Mouse (Mus musculus) layer of hippocampus, adult 2 months (tissue): Measurements from ENCODE around the gene Dnajc22. TPM values are rescaled to one million over a fixed set of nuclear protein-coding genes. Genes with fewer than 3 reads are reported as not detected.

Source experiments
- DNase-seq, 2 experiments: peaks; one replicate each; pipeline ENCODE4 v3.0.0; 2022; ENCODE audit warnings: low spot score in 2 of 2
- H3K27ac ChIP-seq: fragments of 200-600 bp; 2 replicates; pipeline ENCODE4 v1.8.1; 2022
- H3K4me3 ChIP-seq: fragments of 200-600 bp; 2 replicates; pipeline ENCODE4 v1.8.1; 2022; ENCODE audit warnings: mild to moderate bottlenecking
- CTCF ChIP-seq: fragments of 200-600 bp; conservative IDR thresholded peaks from 2 replicates; pipeline ENCODE4 v1.8.1; 2022; ENCODE audit warnings: antibody characterized with exemption, mild to moderate bottlenecking, moderate library complexity
- total RNA-seq, 2 experiments: library from RNA; stranded (reverse); gene quantifications; 2 replicates each; pipeline ENCODE4 v1.2.3; 2021

Gene Dnajc22
- total RNA-seq, 2 experiments from 2014 or later, result 0.31 TPM; not detected in 1

DNA sequence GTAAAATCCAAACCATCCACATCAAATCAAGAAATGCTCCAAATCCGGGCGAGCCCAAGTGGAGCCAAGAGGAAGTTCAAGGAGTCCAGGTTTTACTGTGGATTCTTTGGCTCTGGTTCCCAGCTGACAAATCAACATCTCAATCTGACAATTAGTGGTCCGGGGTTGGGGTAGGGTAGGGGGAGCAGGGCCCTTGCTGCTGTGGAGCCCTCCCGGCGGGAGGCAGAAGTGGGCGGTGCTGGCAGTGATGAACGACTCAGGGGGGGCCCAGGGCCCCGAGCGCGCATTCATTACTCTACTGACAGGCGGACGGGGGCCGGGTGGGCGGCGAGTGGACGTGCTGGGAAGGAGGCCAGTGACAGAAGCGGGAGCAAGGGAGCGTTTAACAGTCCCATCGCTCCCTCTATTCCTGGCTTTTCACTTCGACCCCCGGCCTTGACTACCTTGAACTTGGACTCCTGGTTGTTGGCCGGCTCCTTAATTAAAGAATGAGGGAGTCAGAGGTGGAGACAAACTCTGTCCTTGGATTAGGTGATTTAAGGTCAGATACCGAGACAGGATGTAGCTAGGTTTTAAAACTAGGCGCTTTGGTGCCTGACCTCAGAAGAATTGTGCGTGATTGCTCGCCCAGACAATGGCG, 1.8 kb downstream of the Dnajc22 start:
- Histone ChIP-seq H3K4me3 (no peak overlapping the region), H3K27ac (no peak overlapping the region)
- TF ChIP-seq CTCF, result peak; percentile 17; the same call in 1 of the 2 replicates
- no peak for DNase-seq

DNA sequence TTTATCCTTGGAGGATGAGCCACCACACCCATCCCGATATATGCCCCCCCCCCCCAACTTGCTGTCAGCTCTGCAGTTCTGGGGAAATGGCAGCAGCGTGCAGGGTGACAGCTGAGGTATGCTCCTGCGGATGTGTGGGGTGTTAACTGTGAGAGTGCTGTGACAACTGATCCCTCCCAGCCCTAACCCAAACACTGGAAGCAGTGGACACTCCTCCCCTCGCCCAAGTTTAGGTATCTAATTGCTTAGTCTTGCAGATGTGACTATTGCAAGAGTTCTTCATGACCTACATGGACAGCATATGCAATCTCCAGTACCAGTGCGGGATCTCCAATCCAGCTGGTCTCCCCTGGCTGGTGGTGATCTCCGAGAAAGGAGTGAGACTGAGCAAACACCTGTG, 2.4 kb downstream of the Dnajc22 start:
- H3K4me3 ChIP-seq, result no peak overlapping the region
- H3K27ac ChIP-seq, result no peak overlapping the region
- no peak for DNase-seq
- TF ChIP-seq CTCF, result no peak

- no peak for TF ChIP-seq CTCF
- DNase-seq, result no peak
- H3K4me3 ChIP-seq, result peak overlapping the region; percentile 42; the same call in 1 of the 2 replicates
- H3K27ac ChIP-seq, result no peak overlapping the region
Observed at GRCm38 (mm10) chr15:99096061-99096793, 3.3 kb downstream of the Dnajc22 start.

- DNase-seq, result no peak
- no peak overlapping the region for H3K27ac ChIP-seq
- H3K4me3 ChIP-seq, result peak overlapping the region; percentile 42
- TF ChIP-seq CTCF, result no peak
Observed at GRCm38 (mm10) chr15:99096831-99097500, 4.0 kb downstream of the Dnajc22 start.

- no peak for TF ChIP-seq CTCF
- no peak overlapping the region for H3K27ac ChIP-seq
- H3K4me3 ChIP-seq, result peak overlapping the region; percentile 43
- DNase-seq, result no peak
Observed at GRCm38 (mm10) chr15:99097840-99098492, 5.0 kb downstream of the Dnajc22 start.

- Histone ChIP-seq H3K4me3 (peak overlapping the region; percentile 43; the same call in 1 of the 2 replicates), H3K27ac (no peak overlapping the region)
- no peak for DNase-seq
- no peak for TF ChIP-seq CTCF
Observed at GRCm38 (mm10) chr15:99098493-99098861, 5.5 kb downstream of the Dnajc22 start.

DNA sequence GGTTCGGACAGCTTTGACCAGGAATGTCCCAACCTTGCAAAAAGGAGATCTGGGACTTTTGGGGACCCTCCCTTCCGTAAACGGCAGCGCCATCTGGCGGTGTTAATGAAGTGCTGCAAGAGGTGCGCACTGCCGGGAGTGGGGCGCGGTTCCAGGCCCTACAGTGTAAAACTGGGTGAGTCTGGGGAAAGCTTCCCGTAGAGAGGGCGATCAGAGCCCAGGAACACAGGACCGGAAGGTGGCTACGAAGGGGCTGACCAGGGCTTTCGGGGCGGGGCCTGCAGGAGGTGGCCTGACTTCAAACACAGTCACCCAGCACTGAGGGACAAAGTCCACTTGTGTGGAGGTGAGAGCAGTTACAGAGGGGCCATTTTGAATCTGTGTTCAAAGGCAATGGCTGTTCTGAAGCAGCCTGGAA, 6.2 kb downstream of the Dnajc22 start:
- peak; percentile 28 to 53 for DNase-seq
- Histone ChIP-seq H3K27ac (no peak overlapping the region), H3K4me3 (no peak overlapping the region)
- peak; percentile 92 for TF ChIP-seq CTCF

DNA sequence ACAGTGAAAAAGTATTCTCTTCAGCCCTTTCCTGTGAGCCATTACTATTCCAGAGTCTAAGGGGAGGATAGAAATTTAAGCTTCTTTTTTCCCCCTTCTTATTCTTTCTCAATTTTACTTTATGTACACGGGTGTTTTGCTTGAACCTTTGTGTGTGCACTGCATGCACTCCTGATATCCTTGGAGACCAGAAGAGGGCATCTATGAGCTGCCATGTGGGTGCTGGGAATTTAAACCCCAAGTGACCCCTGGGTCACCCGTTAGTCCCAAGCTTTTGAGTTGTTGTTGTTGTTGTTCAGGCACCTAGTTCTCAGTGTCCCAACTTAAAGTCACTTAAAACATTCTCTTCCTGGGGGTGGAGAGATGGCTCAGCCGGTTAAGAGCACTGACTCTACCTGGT, 7.0 kb downstream of the Dnajc22 start:
- peak; percentile 47 for TF ChIP-seq CTCF
- no peak for DNase-seq
- Histone ChIP-seq H3K4me3 (no peak overlapping the region), H3K27ac (no peak overlapping the region)

GRCm38 (mm10) chr15:99105238-99105637, 12.3 kb downstream of the Dnajc22 start:
- H3K4me3 ChIP-seq, result no peak overlapping the region
- TF ChIP-seq CTCF, result no peak

DNA sequence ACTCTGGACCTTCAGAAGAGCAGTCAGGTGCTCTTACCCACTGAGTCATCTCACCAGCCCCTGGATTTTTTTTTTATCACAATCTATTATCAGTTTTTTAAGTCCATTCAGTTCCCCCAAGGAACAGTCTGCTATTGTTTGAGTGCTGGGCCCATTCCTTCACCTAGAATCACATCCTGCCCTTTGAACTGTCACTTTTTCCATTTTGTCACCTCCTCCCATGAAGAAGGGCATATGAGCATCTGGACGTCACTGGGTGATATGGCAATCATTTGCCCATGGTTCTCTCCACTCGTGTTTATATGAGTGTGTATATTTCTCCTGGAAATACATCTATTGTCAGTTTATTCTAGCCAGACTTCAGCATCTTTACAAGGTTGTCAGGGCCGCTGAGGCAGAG, 14.9 kb downstream of the Dnajc22 start:
- Histone ChIP-seq H3K27ac (no peak overlapping the region), H3K4me3 (no peak overlapping the region)
- no peak for TF ChIP-seq CTCF
- DNase-seq, result no peak

More at GRCm38 (mm10) chr15:99105238-99105637, 12.3 kb downstream of the Dnajc22 start:
- no peak for DNase-seq
- no peak overlapping the region for H3K27ac ChIP-seq

GRCm38 (mm10) chr15:99111139-99111538, 18.2 kb downstream of the Dnajc22 start:
- TF ChIP-seq CTCF, result no peak
- H3K27ac ChIP-seq, result no peak overlapping the region
- DNase-seq, result no peak
- no peak overlapping the region for H3K4me3 ChIP-seq

GRCm38 (mm10) chr15:99111809-99112208, 18.8 kb downstream of the Dnajc22 start:
- H3K4me3 ChIP-seq, result no peak overlapping the region
- no peak for TF ChIP-seq CTCF
- DNase-seq, result no peak
- H3K27ac ChIP-seq, result no peak overlapping the region
